Mouse (Mus musculus) urinary bladder, postnatal 14 days (tissue): ENCODE data around the gene Gm14399.
"Not testable (repeated sequence)": the region's sequence is repeated elsewhere in the genome, so short reads cannot be mapped to it uniquely, and the experiment has no call there.

Experiments
- DNase-seq: peaks from one replicate; pipeline ENCODE4 v3.0.0; 2021; ENCODE audit warnings: low spot score

The Gm14399 gene

GRCm38 (mm10) chr2:175141993-175142295 lies at the start of gene Gm14399:
Gene Gm14399 (minus strand): TSS chr2:175142012.
- DNase-seq, result not testable (repeated sequence)

DNA sequence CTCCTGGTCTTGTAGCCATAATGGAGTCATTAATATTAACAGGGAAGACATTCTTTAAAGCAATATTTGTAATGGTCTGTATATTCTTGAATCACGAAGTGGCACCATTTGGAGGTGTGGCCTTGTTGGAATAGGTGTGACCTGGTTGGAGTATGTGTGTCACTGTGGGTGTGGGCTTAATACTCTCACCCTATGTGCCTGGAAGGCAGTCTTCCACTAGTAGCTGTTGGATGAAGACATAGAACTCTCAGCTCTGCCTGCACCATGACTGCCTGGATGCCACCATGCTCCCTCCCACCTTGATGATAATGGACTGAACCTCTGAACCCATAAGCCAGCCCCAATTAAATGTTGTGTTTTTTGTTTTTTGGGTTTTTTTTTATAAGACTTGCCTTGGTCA lies 37.2 kb upstream of the Gm14399 start:
- DNase-seq, result not testable (repeated sequence)

DNA sequence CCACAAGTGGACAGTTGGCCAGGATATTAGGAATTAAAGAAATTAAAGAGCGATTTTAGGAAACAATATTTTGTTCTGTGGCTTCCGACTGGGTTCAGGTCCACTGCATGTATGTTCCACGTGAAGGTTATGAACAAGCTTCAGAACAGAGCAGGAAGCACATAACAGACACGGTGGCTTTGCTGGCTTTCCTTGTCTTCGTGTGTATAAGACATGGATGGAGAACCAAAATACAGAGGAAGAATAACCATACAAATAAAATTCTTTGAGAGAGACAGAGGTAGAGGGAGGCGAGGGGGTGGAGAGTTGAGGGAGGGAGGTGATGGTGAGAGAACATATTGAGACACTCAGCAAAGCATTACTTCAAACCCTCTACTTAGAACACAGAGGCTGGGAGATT lies 34.5 kb upstream of the Gm14399 start:
- DNase-seq, result no peak

DNA sequence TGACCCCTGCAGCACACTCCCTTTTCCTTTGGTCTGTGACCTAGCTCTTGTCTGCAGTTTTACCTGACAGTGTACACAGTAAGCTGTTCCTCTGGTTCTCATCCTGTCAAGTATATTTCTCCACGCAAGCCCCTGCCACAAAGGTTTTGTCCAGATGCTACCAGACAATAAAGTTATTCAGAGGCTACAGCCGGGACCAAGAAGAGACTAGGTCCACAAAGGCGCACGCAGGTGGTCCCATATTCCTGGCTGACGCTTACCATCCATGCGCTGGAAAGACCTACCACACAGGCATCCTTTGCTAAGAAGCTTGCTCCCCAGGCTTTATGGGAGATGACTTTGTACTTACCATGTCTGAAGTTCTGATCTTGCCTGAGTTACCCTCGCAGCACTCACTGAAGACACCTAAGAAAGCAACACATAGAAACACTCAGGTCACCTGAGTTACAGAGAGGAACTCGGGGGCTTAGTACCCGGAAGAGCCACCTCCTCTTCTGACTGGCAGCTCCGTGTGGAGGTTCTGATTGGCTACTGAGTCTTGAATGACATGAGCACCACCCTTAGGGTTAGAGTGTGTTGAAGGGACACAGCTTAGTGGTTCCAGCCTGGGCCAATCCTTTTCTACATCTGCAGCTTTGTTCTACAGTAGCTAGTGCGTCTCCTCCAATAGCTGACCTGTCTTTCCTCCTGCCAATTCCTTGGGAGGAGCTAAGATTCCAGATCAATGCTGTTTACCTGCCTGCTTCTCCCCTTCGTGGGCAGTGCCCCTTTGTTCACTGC lies 33.8 kb upstream of the Gm14399 start, which contains the start of gene Gm14443:
TSS of gene Gm14443 (minus strand) at position 471 of the 780 bp plus-strand sequence.
- not testable (repeated sequence) for DNase-seq

- DNase-seq, result not testable (repeated sequence)
Measured at GRCm38 (mm10) chr2:175174058-175174457, 32.2 kb upstream of the Gm14399 start.

GRCm38 (mm10) chr2:175172906-175173595 lies 31.2 kb upstream of the Gm14399 start:
- DNase-seq, result not testable (repeated sequence)

DNA sequence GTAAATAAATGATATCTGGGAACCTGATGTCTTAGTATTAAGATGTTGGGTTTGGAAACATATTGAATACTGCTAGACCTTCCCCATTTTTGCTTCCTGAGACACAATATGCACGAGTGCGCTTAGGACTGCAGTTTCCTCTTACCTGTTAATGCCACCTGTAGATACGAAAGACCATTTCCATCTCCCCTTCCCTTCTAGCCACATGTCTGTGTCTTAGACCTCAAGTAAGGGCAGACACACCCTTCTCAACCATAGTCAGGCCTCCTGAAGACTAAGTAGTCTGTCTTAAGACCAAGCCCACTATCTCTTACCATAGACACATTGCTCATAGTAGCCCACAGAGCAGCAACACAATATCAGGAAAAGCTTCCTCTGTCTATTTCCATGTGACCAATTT lies 30.3 kb upstream of the Gm14399 start:
- DNase-seq, result no peak

DNA sequence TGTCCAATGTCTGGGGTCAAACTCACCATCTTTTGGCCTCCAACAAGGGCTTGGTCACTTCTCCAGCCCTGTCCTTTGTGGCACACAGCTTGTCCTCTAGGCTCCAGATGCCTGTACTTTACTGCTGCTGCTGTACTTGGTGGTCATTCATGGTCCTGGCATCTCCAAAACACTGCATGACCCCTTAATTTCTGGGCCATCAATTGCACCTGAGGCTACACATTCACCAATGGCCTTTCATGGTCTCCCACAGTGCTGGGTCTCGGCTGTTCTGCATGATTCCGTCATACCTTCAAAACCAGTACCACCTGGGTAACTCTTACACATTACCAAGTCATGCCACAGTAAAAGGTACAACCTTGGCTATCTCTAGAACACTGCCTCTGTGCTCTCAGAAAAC lies 25.1 kb upstream of the Gm14399 start:
- DNase-seq, result not testable (repeated sequence)

DNA sequence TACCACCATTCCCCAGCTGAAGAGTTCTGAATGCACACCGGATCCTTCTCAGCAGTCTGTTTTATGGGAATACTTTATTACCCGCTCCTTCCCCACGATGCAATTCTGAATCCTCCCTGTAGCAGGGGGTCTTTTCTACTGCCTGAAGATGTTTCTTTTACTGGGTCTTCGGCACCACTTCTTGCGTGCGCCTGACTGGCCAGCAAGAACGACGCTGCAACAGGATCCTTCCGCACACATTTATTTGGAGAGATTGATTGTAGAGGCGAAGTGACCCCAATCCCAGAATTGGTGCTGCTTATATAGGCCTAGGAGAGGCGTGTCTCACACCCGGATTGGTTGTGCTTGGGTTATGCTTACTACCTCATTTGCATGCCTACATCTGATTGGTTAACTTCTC lies 23.3 kb upstream of the Gm14399 start:
- DNase-seq, result not testable (repeated sequence)

GRCm38 (mm10) chr2:175161438-175161837 lies 19.6 kb upstream of the Gm14399 start:
- DNase-seq, result not testable (repeated sequence)

DNA sequence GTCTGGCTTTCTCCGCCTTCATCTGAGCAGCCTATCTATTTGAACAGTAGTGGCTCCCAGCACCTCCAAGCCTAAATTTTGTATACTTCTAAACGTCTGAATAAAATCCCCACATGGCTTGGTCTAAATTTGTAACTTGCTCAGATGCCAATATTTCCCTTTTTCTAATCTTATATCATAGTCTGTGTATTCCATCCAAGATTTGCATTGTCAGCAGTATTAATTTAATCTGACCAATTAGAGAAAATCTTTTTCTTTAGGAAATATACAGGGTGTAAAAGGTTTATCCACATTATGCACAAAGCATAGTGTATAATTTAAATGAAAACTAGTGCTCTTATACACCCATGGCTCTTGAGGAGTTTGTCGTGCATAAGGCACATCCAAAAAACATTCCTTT lies 16.8 kb upstream of the Gm14399 start:
- DNase-seq, result no peak

- no peak for DNase-seq
Measured at GRCm38 (mm10) chr2:175156696-175157095, 14.9 kb upstream of the Gm14399 start.

GRCm38 (mm10) chr2:175141118-175141992 lies 457 bp downstream of the Gm14399 start:
- not testable (repeated sequence) for DNase-seq

- DNase-seq, result not testable (repeated sequence)
Measured at GRCm38 (mm10) chr2:175140624-175141023, 1.2 kb downstream of the Gm14399 start.
